Mouse (Mus musculus) stomach, embryonic 15.5 days (tissue): ENCODE measurements at regions not wholly inside any gene's neighbourhood (a gene's known extent, or its start where the extent isn't known, plus 50 kb on each side); places are given as distances from the start of the nearest gene placed in this dataset.
"Not testable (repeated sequence)": the region's sequence is repeated elsewhere in the genome, so short reads cannot be mapped to it uniquely, and the experiment has no call there.

ENCODE experiments used
- ATAC-seq: fragments of 200-750 bp; cut with Nextera tagmentation; 2 replicates; pipeline ENCODE4 v1.8.0; 2017; ENCODE audit warnings: low read depth, moderate number of reproducible peaks, moderate TSS enrichment; ENCODE audit not compliant: insufficient read depth, low FRiP score
- H3K27ac ChIP-seq: fragments of 300-500 bp; sonication (generic); 2 replicates; pipeline ENCODE4 v1.5.1; 2015; ENCODE audit warnings: mild to moderate bottlenecking, inconsistent platforms
- H3K27me3 ChIP-seq: fragments of 300-500 bp; sonication (generic); replicated peaks from 2 replicates; pipeline ENCODE4 v1.6.1; 2015; ENCODE audit warnings: inconsistent platforms
- H3K36me3 ChIP-seq: fragments of 300-500 bp; sonication (generic); 2 replicates; pipeline ENCODE4 v1.6.1; 2015; ENCODE audit warnings: inconsistent platforms
- H3K4me1 ChIP-seq: fragments of 300-500 bp; sonication (generic); 2 replicates; pipeline ENCODE4 v1.6.1; 2015; ENCODE audit warnings: inconsistent platforms
- H3K4me2 ChIP-seq: fragments of 300-500 bp; sonication (generic); 2 replicates; pipeline ENCODE4 v1.6.1; 2015; ENCODE audit warnings: mild to moderate bottlenecking, inconsistent platforms
- H3K4me3 ChIP-seq: fragments of 300-500 bp; sonication (generic); replicated peaks from 2 replicates; pipeline ENCODE4 v1.5.1; 2015; ENCODE audit warnings: inconsistent platforms
- H3K9ac ChIP-seq: fragments of 300-500 bp; sonication (generic); 2 replicates; pipeline ENCODE4 v1.6.1; 2015; ENCODE audit warnings: inconsistent platforms
- H3K9me3 ChIP-seq: fragments of 300-500 bp; sonication (generic); 2 replicates; pipeline ENCODE4 v1.6.1; 2016; ENCODE audit warnings: inconsistent platforms
- WGBS: fragments of 180-500 bp; shearing (Covaris S2); methylation state at CpG from one replicate; pipeline ENCODE4 v1.1.7; 2015; 5-methylcytosine and 5-hydroxymethylcytosine counted together

GRCm38 (mm10) chr3:56965444-56965843, 336.3 kb downstream of the Tm4sf1 start:
- H3K4me3 ChIP-seq = no peak overlapping the region
- no peaks in the 10 kb centered on the region for H3K4me1 ChIP-seq

GRCm38 (mm10) chr3:56964156-56964555, 337.6 kb downstream of the Tm4sf1 start:
- no peak for ATAC-seq

More at GRCm38 (mm10) chr3:56965444-56965843, 336.3 kb downstream of the Tm4sf1 start:
- H3K27ac ChIP-seq = no peak overlapping the region
- no peaks in the 10 kb centered on the region for H3K9me3 ChIP-seq
- no peaks in the 10 kb centered on the region for H3K36me3 ChIP-seq
- no peak overlapping the region for H3K9ac ChIP-seq
- no peak overlapping the region for H3K4me2 ChIP-seq
- ATAC-seq = no peak
- 78% methylated on average over 2 of the region's 2 CpGs for WGBS
- no peaks in the 10 kb centered on the region for H3K27me3 ChIP-seq

GRCm38 (mm10) chr3:56963251-56963650, 338.5 kb downstream of the Tm4sf1 start:
- H3K4me3 ChIP-seq = no peak overlapping the region
- no peaks in the 10 kb centered on the region for H3K27me3 ChIP-seq
- no peaks in the 10 kb centered on the region for H3K36me3 ChIP-seq
- no peak overlapping the region for H3K9ac ChIP-seq
- ATAC-seq = no peak
- no peak overlapping the region for H3K4me2 ChIP-seq
- no peaks in the 10 kb centered on the region for H3K9me3 ChIP-seq
- 69% methylated on average over 3 of the region's 3 CpGs for WGBS
- H3K27ac ChIP-seq = no peak overlapping the region
- no peaks in the 10 kb centered on the region for H3K4me1 ChIP-seq

More at GRCm38 (mm10) chr3:56964156-56964555, 337.6 kb downstream of the Tm4sf1 start:
- Histone ChIP-seq H3K36me3 (no peaks in the 10 kb centered on the region), H3K9me3 (no peaks in the 10 kb centered on the region), H3K4me2 (no peak overlapping the region), H3K4me1 (no peaks in the 10 kb centered on the region), H3K4me3 (no peak overlapping the region), H3K27me3 (no peaks in the 10 kb centered on the region), H3K9ac (no peak overlapping the region), H3K27ac (no peak overlapping the region)
- WGBS = 89% methylated on average over 3 of the region's 3 CpGs

- Histone ChIP-seq H3K4me1 (no peaks in the 10 kb centered on the region), H3K9me3 (no peaks in the 10 kb centered on the region), H3K4me3 (no peak overlapping the region), H3K27me3 (no peaks in the 10 kb centered on the region), H3K27ac (no peak overlapping the region), H3K36me3 (no peaks in the 10 kb centered on the region), H3K9ac (no peak overlapping the region), H3K4me2 (no peak overlapping the region)
- ATAC-seq = no peak
- 41% methylated on average over 3 of the region's 3 CpGs for WGBS
Measured at GRCm38 (mm10) chr3:56962248-56963013, 339.4 kb downstream of the Tm4sf1 start.

- no peaks in the 10 kb centered on the region for H3K9me3 ChIP-seq
- no peak for ATAC-seq
- no peak overlapping the region for H3K4me2 ChIP-seq
- H3K4me3 ChIP-seq = no peak overlapping the region
- WGBS = 96% methylated on average over 2 of the region's 2 CpGs
- no peak overlapping the region for H3K27ac ChIP-seq
- no peaks in the 10 kb centered on the region for H3K27me3 ChIP-seq
- H3K4me1 ChIP-seq = no peaks in the 10 kb centered on the region
- no peaks in the 10 kb centered on the region for H3K36me3 ChIP-seq
- H3K9ac ChIP-seq = no peak overlapping the region
Measured at GRCm38 (mm10) chr3:56956978-56957377, 344.8 kb downstream of the Tm4sf1 start.

- no peak overlapping the region for H3K4me2 ChIP-seq
- no peaks in the 10 kb centered on the region for H3K36me3 ChIP-seq
- no peak overlapping the region for H3K27ac ChIP-seq
- 85% methylated on average over 2 of the region's 2 CpGs for WGBS
- H3K9ac ChIP-seq = no peak overlapping the region
- no peak for ATAC-seq
- H3K27me3 ChIP-seq = no peaks in the 10 kb centered on the region
- no peaks in the 10 kb centered on the region for H3K4me1 ChIP-seq
- no peak overlapping the region for H3K4me3 ChIP-seq
- no peaks in the 10 kb centered on the region for H3K9me3 ChIP-seq
Measured at GRCm38 (mm10) chr3:56955799-56956121, 346.0 kb downstream of the Tm4sf1 start.

GRCm38 (mm10) chr3:56955098-56955798, 346.5 kb downstream of the Tm4sf1 start:
- no peak for ATAC-seq
- Histone ChIP-seq H3K36me3 (no peaks in the 10 kb centered on the region), H3K4me3 (no peak overlapping the region), H3K4me1 (no peaks in the 10 kb centered on the region), H3K4me2 (no peak overlapping the region), H3K9me3 (no peaks in the 10 kb centered on the region), H3K27me3 (no peaks in the 10 kb centered on the region), H3K9ac (no peak overlapping the region), H3K27ac (no peak overlapping the region)
- WGBS = 68% methylated on average over 7 of the region's 7 CpGs

GRCm38 (mm10) chr3:56942557-56942956, 359.2 kb downstream of the Tm4sf1 start:
- not testable (repeated sequence) for H3K4me1 ChIP-seq, H3K4me3 ChIP-seq, H3K36me3 ChIP-seq, ATAC-seq, H3K27me3 ChIP-seq, H3K4me2 ChIP-seq, H3K9me3 ChIP-seq, H3K9ac ChIP-seq, H3K27ac ChIP-seq
- WGBS = no CpG with 5 or more reads among the region's 1 CpGs

- H3K36me3 ChIP-seq, H3K9me3 ChIP-seq, H3K9ac ChIP-seq, H3K27me3 ChIP-seq, H3K4me3 ChIP-seq, H3K27ac ChIP-seq, H3K4me2 ChIP-seq, H3K4me1 ChIP-seq, ATAC-seq: not testable (repeated sequence)
- 79% methylated on average over 1 of the region's 2 CpGs for WGBS
Measured at GRCm38 (mm10) chr3:56928940-56929339, 372.8 kb downstream of the Tm4sf1 start.

- no peaks in the 10 kb centered on the region for H3K9me3 ChIP-seq
- H3K4me2 ChIP-seq = no peak overlapping the region
- no peak for ATAC-seq
- no peak overlapping the region for H3K27ac ChIP-seq
- H3K4me3 ChIP-seq = no peak overlapping the region
- no peaks in the 10 kb centered on the region for H3K27me3 ChIP-seq
- H3K4me1 ChIP-seq = no peaks in the 10 kb centered on the region
- 66% methylated on average over 2 of the region's 2 CpGs for WGBS
- H3K9ac ChIP-seq = no peak overlapping the region
- no peaks in the 10 kb centered on the region for H3K36me3 ChIP-seq
Measured at GRCm38 (mm10) chr3:56898491-56898890, 403.3 kb downstream of the Tm4sf1 start.

GRCm38 (mm10) chr3:56877062-56877461, 424.7 kb downstream of the Tm4sf1 start:
- 84% methylated on average over 4 of the region's 4 CpGs for WGBS
- no peak overlapping the region for H3K9ac ChIP-seq
- no peak for ATAC-seq
- H3K4me1 ChIP-seq = no peaks in the 10 kb centered on the region
- H3K4me2 ChIP-seq = no peak overlapping the region
- no peak overlapping the region for H3K27ac ChIP-seq
- H3K4me3 ChIP-seq = no peak overlapping the region
- no peaks in the 10 kb centered on the region for H3K9me3 ChIP-seq
- no peaks in the 10 kb centered on the region for H3K36me3 ChIP-seq
- no peaks in the 10 kb centered on the region for H3K27me3 ChIP-seq

GRCm38 (mm10) chr3:56863591-56863990, 438.2 kb downstream of the Tm4sf1 start:
- ATAC-seq = no peak
- Histone ChIP-seq H3K4me2 (no peak overlapping the region), H3K36me3 (no peaks in the 10 kb centered on the region), H3K4me3 (no peak overlapping the region), H3K9ac (no peak overlapping the region), H3K27ac (no peak overlapping the region), H3K4me1 (no peaks in the 10 kb centered on the region), H3K9me3 (no peaks in the 10 kb centered on the region), H3K27me3 (no peaks in the 10 kb centered on the region)
- WGBS = 51% methylated on average over 1 of the region's 1 CpGs
